Mouse (Mus musculus) cortical plate, adult 2 months (tissue): ENCODE results near the gene Nf2.

ENCODE experiments used
- CTCF ChIP-seq: fragments of 200-500 bp; IDR thresholded peaks from 2 replicates; pipeline ENCODE4 v1.5.1; 2011; ENCODE audit warnings: mild to moderate bottlenecking, control low read depth, low read length; ENCODE audit not compliant: insufficient read depth; ENCODE audit errors: extremely low read depth
- POLR2A ChIP-seq: fragments of 200-500 bp; IDR thresholded peaks from 2 replicates; pipeline ENCODE4 v1.6.1; 2011; ENCODE audit warnings: mild to moderate bottlenecking, low read length, control low read depth; ENCODE audit not compliant: insufficient read depth; ENCODE audit errors: extremely low read depth

DNA sequence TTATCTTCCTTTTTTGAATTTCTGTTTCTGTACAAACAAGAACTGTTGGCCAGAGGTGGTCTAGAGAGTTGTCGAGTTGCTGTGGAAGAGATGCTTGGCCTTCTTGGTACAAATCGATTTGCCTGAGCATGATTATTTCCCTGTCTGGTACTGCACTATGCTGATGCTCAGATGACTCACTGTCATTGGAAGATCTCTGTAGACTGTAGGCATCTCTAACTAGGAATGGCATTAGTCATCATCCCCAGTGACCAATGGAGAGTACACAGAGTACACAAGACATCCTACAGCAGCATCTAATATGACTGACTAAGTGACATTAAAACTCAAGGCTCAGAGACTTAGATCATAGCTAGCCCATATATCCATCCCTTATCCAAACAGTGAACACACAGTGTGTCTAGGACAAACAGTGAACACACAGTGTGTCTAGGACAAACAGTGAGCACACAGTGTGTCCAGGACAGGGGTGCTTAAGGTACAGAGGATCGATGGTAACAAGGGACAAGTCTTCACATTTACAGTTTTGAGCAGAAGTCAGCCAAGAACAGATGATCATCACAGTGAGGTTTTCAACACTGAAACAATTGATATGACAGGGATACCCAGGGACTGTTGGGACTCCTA is 23.1 kb downstream of the Nf2 start:
- TF ChIP-seq POLR2A (no peak), CTCF (no peak)
